12 mouse cellular contexts compared by ENCODE assay signal in genomic region chr1:193256621-193257098, GRCm38 (mm10). TPM values are rescaled to one million over a fixed set of nuclear protein-coding genes. Genes with fewer than 3 reads are reported as not detected.
DNase-seq lines count a peak whose midpoint lies in the region; ATAC-seq and TF ChIP-seq lines count a peak whose summit lies in the region.
"Had no signal": no experiment of that assay in that cellular context is flagged by ENCODE, and none has a peak within 500 bp of the region (broad histone marks: within the 10 kb centered on the region; RNA-seq: fewer than 3 reads in every experiment).

No protein-coding gene starts in this region.

- no peaks in the 10 kb centered on the region for H3K36me3 ChIP-seq in kidney, embryonic 14.5 days (ENCODE audit: control insufficient read depth, insufficient read depth, low read length)
- H3K36me3 ChIP-seq in stomach, embryonic 14.5 days (ENCODE audit: control insufficient read depth, insufficient read depth, low read length), result no peaks in the 10 kb centered on the region
- no peaks in the 10 kb centered on the region for H3K36me3 ChIP-seq in stomach, postnatal 0 days (ENCODE audit: control insufficient read depth, insufficient read depth, low read length)

- no peak for ATAC-seq in kidney, embryonic 14.5 days (ENCODE audit: low FRiP score, low TSS enrichment)
- no peak for ATAC-seq in stomach, embryonic 14.5 days (ENCODE audit: insufficient number of reproducible peaks, insufficient read depth, low FRiP score, low read depth)
- no peak for ATAC-seq in stomach, postnatal 0 days (ENCODE audit: low FRiP score, low TSS enrichment)

- no peak overlapping the region for H3K9ac ChIP-seq in kidney, embryonic 14.5 days (ENCODE audit: low read depth, low read length)
- H3K9ac ChIP-seq in stomach, embryonic 14.5 days (replicated peaks; ENCODE audit: low read depth, low read length), result no peak overlapping the region
- H3K9ac ChIP-seq in stomach, postnatal 0 days (ENCODE audit: low read length), result no peak overlapping the region

- H3K9me3 ChIP-seq in kidney, embryonic 14.5 days (ENCODE audit: control insufficient read depth, low read length), result no peaks in the 10 kb centered on the region
- H3K9me3 ChIP-seq in stomach, embryonic 14.5 days (ENCODE audit: control insufficient read depth, low read depth, low read length), result no peaks in the 10 kb centered on the region
- no peaks in the 10 kb centered on the region for H3K9me3 ChIP-seq in stomach, postnatal 0 days (ENCODE audit: control insufficient read depth, low read length)

- no peak overlapping the region for H3K27ac ChIP-seq in kidney, embryonic 14.5 days (ENCODE audit: low read depth, low read length)
- 0 out of 2 replicates have a peak overlapping the region, but pooled peaks have one; percentile 7 for H3K27ac ChIP-seq in stomach, embryonic 14.5 days (ENCODE audit: low read length)
- no peak overlapping the region for H3K27ac ChIP-seq in stomach, postnatal 0 days (replicated peaks)
- peak overlapping the region; percentile 23; the same call in 1 of the 2 replicates for H3K27ac ChIP-seq in olfactory bulb, adult 2 months (ENCODE audit: insufficient read depth, low read depth, low read length)

- 53% methylated on average over 5 of the region's 5 CpGs for WGBS in kidney, embryonic 14.5 days
- WGBS in stomach, embryonic 14.5 days, result 42% methylated on average over 5 of the region's 5 CpGs
- WGBS in stomach, postnatal 0 days, result 34% methylated on average over 5 of the region's 5 CpGs
- WGBS in olfactory bulb, adult 2 months, result 36% methylated on average over 5 of the region's 5 CpGs

- DNase-seq in adrenal gland, postnatal 14 days, result peak; percentile 25
- DNase-seq in adrenal gland, postnatal 4 days (ENCODE audit: low spot score in 2 of 2), result no peak
- DNase-seq in kidney, postnatal 14 days, result peak; percentile 45
- no peak for DNase-seq in stomach, postnatal 0 days (ENCODE audit: low spot score)
- no peak for DNase-seq in urinary bladder, postnatal 14 days (ENCODE audit: low spot score)
- DNase-seq: B cell, adult 2 months; gastrocnemius, postnatal 10 days; right cerebral cortex, postnatal 25 days had no signal

- no peak for TF ChIP-seq POLR2A in olfactory bulb, adult 2 months (IDR thresholded peaks at IDR 0.05; ENCODE audit: insufficient read depth, low read depth, low read length)

- peaks cover 4% of the 10 kb centered on the region; the same call in 1 of the 2 replicates for H3K4me1 ChIP-seq in kidney, embryonic 14.5 days (ENCODE audit: control insufficient read depth, insufficient read depth, low read length)
- H3K4me1 ChIP-seq in stomach, embryonic 14.5 days (ENCODE audit: control insufficient read depth, insufficient read depth, low read length), result 0 out of 2 replicates have a peak, but pooled peaks cover 2% of the 10 kb centered on the region
- no peaks in the 10 kb centered on the region for H3K4me1 ChIP-seq in stomach, postnatal 0 days (replicated peaks; ENCODE audit: control insufficient read depth, insufficient read depth)
- no peaks in the 10 kb centered on the region for H3K4me1 ChIP-seq in olfactory bulb, adult 2 months (ENCODE audit: control insufficient read depth, insufficient read depth, low read length)

- no peak for TF ChIP-seq CTCF in stomach, postnatal 0 days (IDR thresholded peaks at IDR 0.05; ENCODE audit: low read depth)
- TF ChIP-seq CTCF in olfactory bulb, adult 2 months (IDR thresholded peaks at IDR 0.05; ENCODE audit: insufficient read depth, low read depth, low read length), result no peak

- H3K4me3 ChIP-seq in kidney, embryonic 14.5 days (ENCODE audit: low read length), result no peak overlapping the region
- no peak overlapping the region for H3K4me3 ChIP-seq in stomach, embryonic 14.5 days (ENCODE audit: low read depth, low read length)
- H3K4me3 ChIP-seq in stomach, postnatal 0 days (ENCODE audit: low read depth, low read length), result no peak overlapping the region
- no peak overlapping the region for H3K4me3 ChIP-seq in olfactory bulb, adult 2 months (ENCODE audit: insufficient read depth, low read depth, low read length)

- no peaks in the 10 kb centered on the region for H3K27me3 ChIP-seq in kidney, embryonic 14.5 days (ENCODE audit: control insufficient read depth, insufficient read depth, low read length)
- no peaks in the 10 kb centered on the region for H3K27me3 ChIP-seq in stomach, embryonic 14.5 days (ENCODE audit: control insufficient read depth, insufficient read depth, low read length)
- no peaks in the 10 kb centered on the region for H3K27me3 ChIP-seq in stomach, postnatal 0 days (ENCODE audit: control insufficient read depth, insufficient read depth, low read length)

- TF ChIP-seq EP300 in stomach, postnatal 0 days (optimal IDR thresholded peaks at IDR 0.05), result no peak

- no peak overlapping the region for H3K4me2 ChIP-seq in kidney, embryonic 14.5 days (replicated peaks; ENCODE audit: low read depth, low read length)
- no peak overlapping the region for H3K4me2 ChIP-seq in stomach, embryonic 14.5 days (replicated peaks; ENCODE audit: low read depth, low read length)
- no peak overlapping the region for H3K4me2 ChIP-seq in stomach, postnatal 0 days (replicated peaks; ENCODE audit: low read depth)

RNA-seq across cellular contexts. Expression of gene Hsd11b1, which starts 7.2 kb away (rescaled TPM):
- 26.4 and 82.7 TPM in 2 replicates for total RNA-seq in adrenal gland, postnatal 14 days (2021)
- total RNA-seq in adrenal gland, postnatal 4 days (2021), result 10 to 100 TPM in 1 of 2 experiments, 1 to 10 TPM in 1; 7.0 to 40.0 TPM
- 0.46 and 1.6 TPM in 2 replicates for polyA plus RNA-seq in kidney, embryonic 14.5 days (2014; fragmentation: Nextera tagmentation; extraction: Ambion mirVana)
- 0.62 and 1.2 TPM in 2 replicates for polyA plus RNA-seq in stomach, embryonic 14.5 days (2014; fragmentation: Nextera tagmentation; extraction: Ambion mirVana)
- polyA plus RNA-seq in stomach, postnatal 0 days (2015; fragmentation: Nextera tagmentation; extraction: Ambion mirVana), result 2.8 and 3.0 TPM in 2 replicates
- polyA plus RNA-seq in olfactory bulb, adult 2 months (2012; ENCODE audit: insufficient read depth, insufficient read length, low replicate concordance, missing spikeins), result not detected in 2 replicates
- polyA plus RNA-seq: neural tube, embryonic 11.5 days had no signal

RNA-seq across cellular contexts. Expression of gene G0s2, which starts 16.4 kb away (rescaled TPM):
- 163 and 182 TPM in 2 replicates for total RNA-seq in adrenal gland, postnatal 14 days (2021)
- total RNA-seq in adrenal gland, postnatal 4 days (2021), result 10 to 100 TPM; 68.2 to 71.5 TPM
- polyA plus RNA-seq in kidney, embryonic 14.5 days (2014; fragmentation: Nextera tagmentation; extraction: Ambion mirVana), result 17.9 and 26.5 TPM in 2 replicates
- polyA plus RNA-seq in stomach, embryonic 14.5 days (2014; fragmentation: Nextera tagmentation; extraction: Ambion mirVana), result 26.4 and 26.5 TPM in 2 replicates
- 20.8 and 27.4 TPM in 2 replicates for polyA plus RNA-seq in stomach, postnatal 0 days (2015; fragmentation: Nextera tagmentation; extraction: Ambion mirVana)
- polyA plus RNA-seq in olfactory bulb, adult 2 months (2012; ENCODE audit: insufficient read depth, insufficient read length, low replicate concordance, missing spikeins), result not detected in 2 replicates

RNA-seq across cellular contexts. Expression of gene Lamb3, which starts 49.2 kb away (rescaled TPM):
- total RNA-seq in adrenal gland, postnatal 14 days (2021), result 1.0 and 2.3 TPM in 2 replicates
- 1 to 10 TPM; 1.4 to 1.7 TPM for total RNA-seq in adrenal gland, postnatal 4 days (2021)
- polyA plus RNA-seq in kidney, embryonic 14.5 days (2014; fragmentation: Nextera tagmentation; extraction: Ambion mirVana), result 0.29 and 0.49 TPM in 2 replicates
- 9.7 and 13.7 TPM in 2 replicates for polyA plus RNA-seq in stomach, embryonic 14.5 days (2014; fragmentation: Nextera tagmentation; extraction: Ambion mirVana)
- 34.9 and 35.5 TPM in 2 replicates for polyA plus RNA-seq in stomach, postnatal 0 days (2015; fragmentation: Nextera tagmentation; extraction: Ambion mirVana)
- not detected in 2 replicates for polyA plus RNA-seq in olfactory bulb, adult 2 months (2012; ENCODE audit: insufficient read depth, insufficient read length, low replicate concordance, missing spikeins)

RNA-seq across cellular contexts. Expression of gene Traf3ip3, which starts 55.2 kb away (rescaled TPM):
- 5.0 and 22.9 TPM in 2 replicates for total RNA-seq in adrenal gland, postnatal 14 days (2021)
- total RNA-seq in adrenal gland, postnatal 4 days (2021), result 1 to 10 TPM; 3.5 to 7.7 TPM
- 0.50 and 1.6 TPM in 2 replicates for polyA plus RNA-seq in kidney, embryonic 14.5 days (2014; fragmentation: Nextera tagmentation; extraction: Ambion mirVana)
- polyA plus RNA-seq in stomach, embryonic 14.5 days (2014; fragmentation: Nextera tagmentation; extraction: Ambion mirVana), result 1.4 and 2.8 TPM in 2 replicates
- 1.8 and 2.8 TPM in 2 replicates for polyA plus RNA-seq in stomach, postnatal 0 days (2015; fragmentation: Nextera tagmentation; extraction: Ambion mirVana)
- polyA plus RNA-seq in olfactory bulb, adult 2 months (2012; ENCODE audit: insufficient read depth, insufficient read length, low replicate concordance, missing spikeins), result not detected in 2 replicates

Comparison
In these comparisons a context has a peak if more than half of its experiments do, and no peak if none do; other contexts are left out.
1. DNase-seq: peak in adrenal gland, postnatal 14 days (single experiment) and kidney, postnatal 14 days (single experiment); none in adrenal gland, postnatal 4 days (0 of 2), stomach, postnatal 0 days (single experiment) and urinary bladder, postnatal 14 days (single experiment).
2. H3K27ac ChIP-seq: peak in stomach, embryonic 14.5 days (single experiment) and olfactory bulb, adult 2 months (single experiment); none in kidney, embryonic 14.5 days (single experiment) and stomach, postnatal 0 days (single experiment).
3. RNA of gene G0s2, which starts 16.4 kb away (polyA plus RNA-seq): 20.8 to 27.4 TPM in stomach, postnatal 0 days, 26.4 to 26.5 TPM in stomach, embryonic 14.5 days and 17.9 to 26.5 TPM in kidney, embryonic 14.5 days; not detected in olfactory bulb, adult 2 months; every median in the first group is over 10 times any median in the second.